Mouse (Mus musculus): ENCODE measurements at regions not wholly inside any gene's neighbourhood (a gene's known extent, or its start where the extent isn't known, plus 50 kb on each side); places are given as distances from the start of the nearest gene placed in this dataset.

DNA sequence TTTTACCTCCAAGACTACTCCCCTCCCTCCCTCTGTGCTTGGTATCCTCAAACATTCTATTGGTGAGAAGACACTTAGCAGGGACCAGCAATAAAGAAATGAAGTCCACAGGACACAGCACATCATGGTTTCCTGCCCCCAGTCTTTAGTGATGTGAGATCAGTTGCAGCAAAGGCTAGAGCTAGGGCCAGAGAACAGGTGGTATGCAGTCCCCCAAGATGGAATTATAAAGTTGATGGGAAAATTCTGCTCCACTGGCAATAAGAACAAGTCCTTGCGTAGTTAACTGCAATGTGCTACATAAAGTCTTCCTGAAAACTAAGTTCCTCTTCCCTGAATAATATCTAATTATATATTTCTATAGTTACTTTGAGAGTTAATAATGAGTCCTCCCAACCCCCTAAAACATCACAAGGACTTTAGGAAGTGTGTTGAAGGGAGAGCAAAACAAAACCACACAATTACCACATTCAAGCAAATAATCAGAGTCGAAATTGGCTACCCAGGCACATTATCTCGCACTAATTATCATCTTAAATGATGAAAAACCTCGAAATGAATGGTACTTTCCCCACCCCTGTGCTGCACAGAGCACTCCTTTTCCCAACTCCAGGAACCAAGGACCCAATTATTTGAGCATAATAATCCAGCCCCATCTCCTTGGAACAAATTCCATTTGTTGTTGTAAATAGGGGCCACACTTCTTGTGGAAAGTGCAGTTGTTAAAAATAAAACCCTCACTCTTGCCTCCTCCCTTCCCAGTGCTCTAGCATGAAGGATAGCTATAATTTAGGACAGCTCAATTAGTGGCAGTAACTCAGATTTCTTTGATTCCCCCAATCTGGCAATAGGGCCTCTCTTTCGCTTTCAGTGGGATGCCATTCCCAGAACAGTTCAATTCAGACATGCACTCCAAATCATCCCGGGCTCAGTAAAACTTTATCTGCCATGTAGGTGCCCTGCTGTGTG is 2724.2 kb upstream of the Lrrc6 start:
- no peaks in the 10 kb centered on the region for H3K4me1 ChIP-seq (ENCODE audit: control insufficient read depth in 1 of 2, insufficient read depth in 2 of 2)
- H3K9me3 ChIP-seq (replicated peaks; ENCODE audit: low read length), result peaks cover 46% of the 10 kb centered on the region
- no peak overlapping the region for H3K27ac ChIP-seq (ENCODE audit: insufficient read depth, low read depth)
- DNase-seq (ENCODE audit: extremely low read depth), result no peak
- dilution Hi-C loops (cut with MboI; ENCODE audit: extremely low pct_ligation_motif_present, extremely low pct_unique_long_range_greater_than_20kb, low sequenced_read_pairs), result no loop called here
- no peaks in the 10 kb centered on the region for H3K79me2 ChIP-seq (replicated peaks; ENCODE audit: control insufficient read depth, extremely low read depth, insufficient read depth, poor library complexity, severe bottlenecking)
- no peak overlapping the region for H3K4me3 ChIP-seq (replicated peaks in 1 of 3; ENCODE audit: low read depth in 2 of 3, low read length in 2 of 3, poor library complexity in 1 of 3)
- no peak overlapping the region for H3K9ac ChIP-seq (ENCODE audit: insufficient read depth, low read depth)
- H3K27me3 ChIP-seq (replicated peaks), result no peaks in the 10 kb centered on the region
- in situ Hi-C loops (cut with MboI; ENCODE audit: low pct_ligation_motif_present, low pct_unique_long_range_greater_than_20kb, low sequenced_read_pairs), result no loop called here
- no peaks in the 10 kb centered on the region for H3K36me3 ChIP-seq (replicated peaks in 1 of 2; ENCODE audit: control insufficient read depth in 1 of 2, insufficient read depth in 1 of 2, low read length in 1 of 2)
- no peak overlapping the region for H3K4me2 ChIP-seq (ENCODE audit: insufficient read depth, low read depth, poor library complexity, severe bottlenecking)
- TF ChIP-seq ZC3H11A (IDR thresholded peaks at IDR 0.05; ENCODE audit: low read depth, low read length) (no peak), MYC (IDR thresholded peaks at IDR 0.05; ENCODE audit: low read depth, low read length) (no peak), MAX (IDR thresholded peaks at IDR 0.05; ENCODE audit: low read length) (no peak)

DNA sequence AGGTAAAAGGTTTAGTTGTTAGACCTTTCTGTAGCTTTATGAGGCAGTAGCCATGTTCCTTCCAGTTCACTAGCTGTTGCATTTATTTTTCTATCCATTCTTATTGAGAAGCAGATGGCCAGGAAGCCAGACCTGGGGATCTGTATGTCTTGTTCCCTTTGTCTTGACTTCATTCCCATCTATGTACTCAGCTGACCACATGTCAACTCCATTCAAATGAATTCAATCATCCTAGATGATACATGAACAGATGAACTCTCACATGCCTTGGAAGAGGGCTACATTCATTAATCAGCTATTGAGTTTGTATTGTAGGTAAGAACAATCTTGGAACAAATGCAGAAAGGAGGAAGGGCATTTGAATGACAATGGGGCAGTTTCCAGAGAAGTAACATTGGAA is 2722.7 kb upstream of the Lrrc6 start:
- dilution Hi-C loops (cut with MboI; ENCODE audit: extremely low pct_ligation_motif_present, extremely low pct_unique_long_range_greater_than_20kb, low sequenced_read_pairs), result no loop called here

GRCm38 (mm10) chr15:69222391-69222790 is 2721.7 kb upstream of the Lrrc6 start:
- no peaks in the 10 kb centered on the region for H3K27me3 ChIP-seq (replicated peaks)
- in situ Hi-C loops (cut with MboI; ENCODE audit: low pct_ligation_motif_present, low pct_unique_long_range_greater_than_20kb, low sequenced_read_pairs), result no loop called here

More for the DNA sequence above, 2722.7 kb upstream of the Lrrc6 start:
- Histone ChIP-seq H3K9ac (ENCODE audit: insufficient read depth, low read depth) (no peak overlapping the region), H3K4me3 (replicated peaks in 1 of 3; ENCODE audit: low read depth in 2 of 3, low read length in 2 of 3, poor library complexity in 1 of 3) (no peak overlapping the region), H3K4me1 (ENCODE audit: control insufficient read depth in 1 of 2, insufficient read depth in 2 of 2) (no peaks in the 10 kb centered on the region), H3K36me3 (replicated peaks in 1 of 2; ENCODE audit: control insufficient read depth in 1 of 2, insufficient read depth in 1 of 2, low read length in 1 of 2) (no peaks in the 10 kb centered on the region), H3K27ac (ENCODE audit: insufficient read depth, low read depth) (no peak overlapping the region), H3K4me2 (ENCODE audit: insufficient read depth, low read depth, poor library complexity, severe bottlenecking) (no peak overlapping the region), H3K27me3 (replicated peaks) (no peaks in the 10 kb centered on the region), H3K79me2 (replicated peaks; ENCODE audit: control insufficient read depth, extremely low read depth, insufficient read depth, poor library complexity, severe bottlenecking) (no peaks in the 10 kb centered on the region), H3K9me3 (replicated peaks; ENCODE audit: low read length) (peaks cover 61% of the 10 kb centered on the region)
- in situ Hi-C loops (cut with MboI; ENCODE audit: low pct_ligation_motif_present, low pct_unique_long_range_greater_than_20kb, low sequenced_read_pairs), result no loop called here
- no peak for DNase-seq (ENCODE audit: extremely low read depth)
- TF ChIP-seq SMC3 (IDR thresholded peaks at IDR 0.05; ENCODE audit: low read depth, low read length) (no peak), KAT2A (IDR thresholded peaks at IDR 0.05; ENCODE audit: insufficient replicate concordance, low read length) (no peak), MAX (IDR thresholded peaks at IDR 0.05; ENCODE audit: low read length) (no peak), MEF2A (IDR thresholded peaks at IDR 0.05; ENCODE audit: borderline replicate concordance, low read depth, low read length) (no peak), CHD1 (IDR thresholded peaks at IDR 0.05; ENCODE audit: low read depth, low read length) (no peak), UBTF (IDR thresholded peaks at IDR 0.05; ENCODE audit: low read depth, low read length) (no peak), MYC (IDR thresholded peaks at IDR 0.05; ENCODE audit: low read depth, low read length) (no peak), USF1 (IDR thresholded peaks at IDR 0.05; ENCODE audit: low read depth, low read length) (no peak), CHD2 (IDR thresholded peaks at IDR 0.05; ENCODE audit: low read length) (no peak)

More at GRCm38 (mm10) chr15:69222391-69222790, 2721.7 kb upstream of the Lrrc6 start:
- Histone ChIP-seq H3K9me3 (replicated peaks; ENCODE audit: low read length) (peaks cover 61% of the 10 kb centered on the region), H3K27ac (ENCODE audit: insufficient read depth, low read depth) (no peak overlapping the region), H3K4me2 (ENCODE audit: insufficient read depth, low read depth, poor library complexity, severe bottlenecking) (no peak overlapping the region), H3K9ac (ENCODE audit: insufficient read depth, low read depth) (no peak overlapping the region), H3K79me2 (replicated peaks; ENCODE audit: control insufficient read depth, extremely low read depth, insufficient read depth, poor library complexity, severe bottlenecking) (no peaks in the 10 kb centered on the region), H3K4me1 (ENCODE audit: control insufficient read depth in 1 of 2, insufficient read depth in 2 of 2) (no peaks in the 10 kb centered on the region), H3K4me3 (replicated peaks in 1 of 3; ENCODE audit: low read depth in 2 of 3, low read length in 2 of 3, poor library complexity in 1 of 3) (no peak overlapping the region), H3K36me3 (replicated peaks in 1 of 2; ENCODE audit: control insufficient read depth in 1 of 2, insufficient read depth in 1 of 2, low read length in 1 of 2) (no peaks in the 10 kb centered on the region)
- TF ChIP-seq IRF4 (IDR thresholded peaks at IDR 0.05; ENCODE audit: low read depth, low read length), result no peak
- TF ChIP-seq NRF1 (IDR thresholded peaks at IDR 0.05; ENCODE audit: low read depth, low read length), result no peak
- TF ChIP-seq CTCF (conservative IDR thresholded peaks at IDR 0.05 in 1 of 2, IDR thresholded peaks at IDR 0.05 in 1 of 2; ENCODE audit: low read depth in 2 of 2, low read length in 2 of 2), result no peak
- TF ChIP-seq E2F4 (IDR thresholded peaks at IDR 0.05; ENCODE audit: insufficient replicate concordance, low read depth, low read length), result no peak
- no peak for TF ChIP-seq CHD1 (IDR thresholded peaks at IDR 0.05; ENCODE audit: low read depth, low read length)
- no peak for TF ChIP-seq MXI1 (IDR thresholded peaks at IDR 0.05; ENCODE audit: low read depth, low read length)
- no peak for TF ChIP-seq ELF1 (IDR thresholded peaks at IDR 0.05; ENCODE audit: low read depth, low read length)
- no peak for TF ChIP-seq TCF12 (IDR thresholded peaks at IDR 0.05; ENCODE audit: low read depth, low read length)
- no peak for TF ChIP-seq SMC3 (IDR thresholded peaks at IDR 0.05; ENCODE audit: low read depth, low read length)
- TF ChIP-seq MYC (IDR thresholded peaks at IDR 0.05; ENCODE audit: low read depth, low read length), result no peak
- TF ChIP-seq KAT2A (IDR thresholded peaks at IDR 0.05; ENCODE audit: insufficient replicate concordance, low read length), result no peak
- TF ChIP-seq ZKSCAN1 (IDR thresholded peaks at IDR 0.05; ENCODE audit: borderline replicate concordance, low read depth, low read length), result no peak
- TF ChIP-seq SIN3A (IDR thresholded peaks at IDR 0.05; ENCODE audit: low read length), result no peak
- no peak for TF ChIP-seq USF2 (conservative IDR thresholded peaks at IDR 0.05; ENCODE audit: low read depth, low read length)
- TF ChIP-seq ZC3H11A (IDR thresholded peaks at IDR 0.05; ENCODE audit: low read depth, low read length), result no peak
- TF ChIP-seq NELFE (IDR thresholded peaks at IDR 0.05; ENCODE audit: low read depth, low read length), result no peak
- DNase-seq (ENCODE audit: extremely low read depth), result no peak
- dilution Hi-C loops (cut with MboI; ENCODE audit: extremely low pct_ligation_motif_present, extremely low pct_unique_long_range_greater_than_20kb, low sequenced_read_pairs), result no loop called here
